Mouse (Mus musculus) spleen, adult 2 months (tissue): ENCODE data around the gene Pfkfb4.

Source experiments
- CTCF ChIP-seq: fragments of 200-500 bp; IDR thresholded peaks from 2 replicates; pipeline ENCODE4 v1.5.1; 2011; ENCODE audit warnings: mild to moderate bottlenecking, inconsistent platforms; ENCODE audit not compliant: insufficient read depth, insufficient read length, insufficient replicate concordance; ENCODE audit errors: extremely low read depth
- POLR2A ChIP-seq: fragments of 200-500 bp; IDR thresholded peaks from 2 replicates; pipeline ENCODE4 v1.6.1; 2011; ENCODE audit warnings: low read depth, low read length, inconsistent platforms

DNA sequence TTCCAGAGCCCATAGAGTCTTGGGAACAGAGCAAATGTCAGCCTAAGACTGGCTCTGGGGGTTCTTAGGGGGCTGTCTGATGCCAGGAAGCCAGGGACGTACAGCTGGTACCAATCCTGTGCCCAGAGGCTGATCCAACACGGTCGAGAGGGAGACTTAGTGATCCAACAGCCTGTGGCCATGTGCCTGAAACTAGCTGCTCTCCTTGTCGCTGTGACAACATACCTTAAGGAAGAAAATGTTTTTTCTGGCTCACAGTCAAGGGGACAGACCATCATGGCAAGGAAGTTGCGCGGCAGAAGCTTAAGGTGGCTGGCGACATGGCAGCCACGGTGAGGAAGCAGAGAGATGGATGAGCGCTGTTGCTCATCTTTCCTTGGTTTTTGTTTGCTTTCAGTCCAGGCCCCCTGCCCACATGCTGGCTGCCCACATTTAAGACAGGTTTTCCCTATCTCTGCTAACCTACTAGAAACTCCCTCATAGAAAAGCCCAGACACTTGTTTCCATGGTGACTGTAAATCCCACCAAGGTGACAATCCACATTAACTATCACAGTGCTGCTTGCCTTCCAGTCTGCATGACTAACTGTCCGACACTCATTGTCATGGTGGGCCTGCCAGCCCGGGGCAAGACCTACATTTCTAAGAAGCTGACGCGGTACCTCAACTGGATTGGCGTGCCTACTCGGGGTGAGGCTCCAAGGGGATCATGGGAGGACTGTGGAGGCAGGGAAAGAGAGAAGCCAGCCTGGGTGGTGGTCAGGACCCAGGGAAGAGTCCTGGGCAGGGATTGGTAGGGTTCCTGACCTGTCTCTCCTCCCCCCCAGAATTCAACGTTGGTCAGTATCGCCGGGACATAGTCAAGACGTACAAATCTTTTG is 6.9 kb downstream of the Pfkfb4 start:
- TF ChIP-seq CTCF (no peak), POLR2A (no peak)
